Mouse (Mus musculus) B cell, adult 62 days (primary cell): ENCODE results near the gene Fcor. TPM values are rescaled to one million over a fixed set of nuclear protein-coding genes. Genes with fewer than 3 reads are reported as not detected.

Experiments
- total RNA-seq: library from RNA; stranded (reverse); gene quantifications from 4 replicates; pipeline ENCODE4 v1.2.4, GENCODE M21; 2023

Fcor gene
- total RNA-seq, result not detected in 4 replicates

GRCm38 (mm10) chr8:3671980-3672491 is at the start of gene Fcor:
Gene Fcor, minus strand, starts transcription at chr8:3672362.

GRCm38 (mm10) chr8:3720551-3720950 is 48.4 kb upstream of the Fcor start, which contains the start of gene Clec4g:
Gene Clec4g, minus strand, starts transcription at chr8:3720651.

DNA sequence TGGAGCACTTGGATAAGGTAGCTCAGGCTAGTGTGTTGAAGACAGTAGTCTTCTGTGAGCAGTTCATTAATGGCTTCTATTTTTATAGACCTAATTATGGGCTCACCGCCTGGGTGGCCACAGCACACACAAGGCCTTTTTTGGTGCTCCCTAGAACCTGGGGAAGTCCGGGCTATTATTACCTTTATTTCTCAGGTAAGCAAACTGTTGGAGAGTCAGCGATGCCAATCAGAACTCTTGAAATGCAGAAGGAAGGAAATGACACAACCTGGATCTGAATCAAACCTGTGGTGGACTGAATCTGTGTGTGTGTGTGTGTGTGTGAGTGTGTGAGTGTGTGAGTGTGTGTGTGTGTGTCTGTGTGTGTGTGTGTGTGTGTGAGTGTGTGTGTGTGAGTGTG is 22.0 kb upstream of the Fcor start, which contains the start of gene Fcer2a:
Fcer2a (minus strand) TSS at position 55 of the 400 bp plus-strand sequence.

GRCm38 (mm10) chr8:3676131-3676992 is 4.2 kb upstream of the Fcor start, which contains the start of gene Trappc5:
Gene Trappc5, plus strand, starts transcription at chr8:3676299.

DNA sequence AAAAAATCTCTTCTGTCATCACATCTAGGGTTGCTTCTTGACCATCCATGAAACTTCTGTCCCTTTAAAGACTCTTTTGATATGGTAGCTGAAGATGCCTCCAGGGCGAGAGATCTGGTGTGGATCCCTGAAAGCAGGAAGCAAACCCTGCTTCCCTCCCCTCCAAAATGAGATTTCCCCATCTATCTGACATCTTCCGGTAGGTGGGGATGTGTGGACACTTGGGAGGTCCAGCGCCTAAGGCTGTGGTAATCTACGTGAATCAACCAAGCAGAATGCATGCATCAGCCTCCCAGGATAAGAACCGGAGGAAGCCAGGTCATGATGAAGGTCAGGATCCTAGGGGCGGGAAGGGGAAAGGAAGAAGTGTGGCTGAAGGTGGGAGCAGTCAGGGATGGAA is 6.7 kb downstream of the Fcor start, which contains the start of gene Mcemp1:
Mcemp1 (plus strand) TSS at position 248 of the 400 bp plus-strand sequence.

DNA sequence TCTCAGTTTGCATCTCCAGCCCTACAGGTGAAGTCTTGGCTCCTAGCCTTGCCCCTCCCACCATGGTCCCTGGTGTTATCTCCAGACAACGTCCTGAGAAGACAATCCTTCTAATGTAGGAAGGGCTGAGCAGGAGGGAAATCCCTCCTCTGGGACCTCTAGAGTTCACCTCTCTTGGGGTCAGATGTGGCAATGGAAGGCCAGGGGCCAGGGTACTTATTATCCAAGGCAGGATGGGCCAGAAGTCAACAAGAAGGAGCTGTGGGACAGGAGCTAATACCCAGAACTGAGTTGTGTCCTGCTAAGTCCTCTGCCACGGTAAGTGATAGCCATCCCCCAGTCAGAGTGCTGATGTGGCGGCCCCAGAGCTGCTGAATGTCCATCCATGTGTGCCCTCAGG is 16.6 kb downstream of the Fcor start, which contains the start of gene Retn:
Retn (plus strand) TSS at position 245 of the 400 bp plus-strand sequence.

GRCm38 (mm10) chr8:3630647-3631477 is 41.3 kb downstream of the Fcor start, which contains the start of gene Stxbp2:
Gene Stxbp2, plus strand, starts transcription at chr8:3630955.

DNA sequence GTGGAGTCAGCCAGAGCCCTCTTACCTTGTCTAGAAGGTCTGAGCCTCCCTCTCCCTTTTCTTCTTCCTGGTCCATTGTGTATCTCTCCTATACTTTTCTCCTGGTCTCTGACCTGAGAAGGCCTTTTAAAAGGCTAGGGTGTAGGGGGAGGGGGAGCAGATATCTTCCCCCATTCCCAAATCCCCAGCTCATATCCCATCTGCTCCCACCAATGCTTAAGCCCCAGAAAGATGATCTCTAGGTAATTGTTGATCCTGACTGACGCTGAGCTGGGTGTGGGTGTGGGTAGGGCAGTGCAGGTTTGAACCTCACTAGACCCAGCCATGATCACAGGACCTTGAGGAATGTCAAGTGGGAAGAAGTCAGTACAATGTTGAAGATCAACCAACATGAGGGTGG is 46.7 kb downstream of the Fcor start, which contains the start of gene Pcp2:
Pcp2 (minus strand) TSS at position 101 of the 400 bp plus-strand sequence.

GRCm38 (mm10) chr8:3621199-3621970 is 50.8 kb downstream of the Fcor start, which contains the start of the genes Xab2 and Pet100:
Gene Xab2, minus strand, starts transcription at chr8:3621316.
Gene Pet100, plus strand, starts transcription at chr8:3621548.

Other genes starting within 250 kb of the Fcor start
- 0.85 to 2.6 TPM (median 1.6 TPM) in 4 replicates for gene Pex11g, start 204.7 kb downstream of the Fcor start, total RNA-seq
- 6.5 to 8.4 TPM (median 7.2 TPM) in 4 replicates for gene Tex45, start 201.5 kb downstream of the Fcor start, total RNA-seq
- 6.4 to 9.4 TPM (median 7.2 TPM) in 4 replicates for gene Zfp358, start 179.2 kb downstream of the Fcor start, total RNA-seq
- gene Mcoln1, start 171.9 kb downstream of the Fcor start, total RNA-seq, result 99.2 to 105 TPM (median 101 TPM) in 4 replicates
- gene Pnpla6, start 157.0 kb downstream of the Fcor start, total RNA-seq, result 59.4 to 70.3 TPM (median 68.0 TPM) in 4 replicates
- gene C330021F23Rik, start 104.4 kb downstream of the Fcor start, total RNA-seq, result not detected in 4 replicates
- 0.30 to 0.66 TPM (median 0.60 TPM) in 3 of 4 replicates, not detected in the other for gene Camsap3, start 85.1 kb downstream of the Fcor start, total RNA-seq
- gene Xab2, start 51.0 kb downstream of the Fcor start, total RNA-seq, result 89.5 to 105 TPM (median 96.8 TPM) in 4 replicates
- gene Pet100, start 50.8 kb downstream of the Fcor start, total RNA-seq, result 61.5 to 75.3 TPM (median 69.8 TPM) in 4 replicates
- gene Pcp2, start 46.8 kb downstream of the Fcor start, total RNA-seq, result not detected in 4 replicates
- gene Stxbp2, start 41.4 kb downstream of the Fcor start, total RNA-seq, result 233 to 293 TPM (median 262 TPM) in 4 replicates
- not detected in 4 replicates for gene Retn, start 16.6 kb downstream of the Fcor start, total RNA-seq
- gene Mcemp1, start 6.6 kb downstream of the Fcor start, total RNA-seq, result not detected in 4 replicates
- 18.8 to 23.5 TPM (median 20.7 TPM) in 4 replicates for gene Trappc5, start 3.9 kb upstream of the Fcor start, total RNA-seq
- gene Fcer2a, start 21.8 kb upstream of the Fcor start, total RNA-seq, result 616 to 739 TPM (median 694 TPM) in 4 replicates
- gene Clec4g, start 48.3 kb upstream of the Fcor start, total RNA-seq, result 1.3 TPM in 1 of 4 replicates, not detected in the others
- 0.81 to 1.4 TPM (median 1.2 TPM) in 4 replicates for gene Cd209a, start 76.6 kb upstream of the Fcor start, total RNA-seq
- gene Cd209e, start 181.9 kb upstream of the Fcor start, total RNA-seq, result not detected in 4 replicates
- gene Cd209d, start 206.2 kb upstream of the Fcor start, total RNA-seq, result not detected in 4 replicates